Mouse (Mus musculus): ENCODE data around the gene Dyrk1b. TPM values are rescaled to one million over a fixed set of nuclear protein-coding genes. Genes with fewer than 3 reads are reported as not detected.
"Not testable (repeated sequence)": the region's sequence is repeated elsewhere in the genome, so short reads cannot be mapped to it uniquely, and the experiment has no call there.

Dyrk1b gene
- 12.2 and 13.5 TPM in 2 replicates for polyA plus RNA-seq (2014; fragmentation: Nextera tagmentation; extraction: Ambion mirVana)

GRCm38 (mm10) chr7:28179228-28179627 lies at the start of gene Dyrk1b:
TSS of gene Dyrk1b (plus strand) at chr7:28179469.
- H3K4me3 ChIP-seq (ENCODE audit: low read depth, low read length), result peak within 1 kb of the TSS; percentile 95
- peak within 1 kb of the TSS; percentile 92 for H3K27ac ChIP-seq (replicated peaks; ENCODE audit: low read depth, low read length)
- H3K36me3 ChIP-seq (ENCODE audit: control insufficient read depth, insufficient read depth, low read length), result peaks cover 70% of the 10 kb centered on the region
- H3K9me3 ChIP-seq (ENCODE audit: control insufficient read depth, low read length), result no peaks in the 10 kb centered on the region
- DNase-seq (ENCODE audit: low spot score), result peak; percentile 99
- WGBS, result 0% methylated on average over 25 of the region's 25 CpGs
- H3K4me1 ChIP-seq (ENCODE audit: control insufficient read depth, insufficient read depth, low read length), result peaks cover 6% of the 10 kb centered on the region; the same call in 1 of the 2 replicates
- no peaks in the 10 kb centered on the region for H3K27me3 ChIP-seq (replicated peaks; ENCODE audit: control insufficient read depth, insufficient read depth, low read length)
- ATAC-seq (ENCODE audit: low read depth), result peak; percentile 90
- peak within 1 kb of the TSS; percentile 81 for H3K4me2 ChIP-seq (ENCODE audit: low read depth, low read length)
- H3K9ac ChIP-seq (ENCODE audit: low read depth, low read length), result peak within 1 kb of the TSS; percentile 90

GRCm38 (mm10) chr7:28137613-28138012 lies 41.7 kb upstream of the Dyrk1b start:
- Histone ChIP-seq H3K9ac (ENCODE audit: low read depth, low read length) (no peak overlapping the region), H3K36me3 (ENCODE audit: control insufficient read depth, insufficient read depth, low read length) (no peaks in the 10 kb centered on the region), H3K9me3 (ENCODE audit: control insufficient read depth, low read length) (no peaks in the 10 kb centered on the region), H3K4me2 (ENCODE audit: low read depth, low read length) (no peak overlapping the region), H3K27ac (replicated peaks; ENCODE audit: low read depth, low read length) (no peak overlapping the region), H3K27me3 (replicated peaks; ENCODE audit: control insufficient read depth, insufficient read depth, low read length) (no peaks in the 10 kb centered on the region), H3K4me1 (ENCODE audit: control insufficient read depth, insufficient read depth, low read length) (no peaks in the 10 kb centered on the region), H3K4me3 (ENCODE audit: low read depth, low read length) (no peak overlapping the region)
- peak; percentile 27 for DNase-seq (ENCODE audit: low spot score)
- ATAC-seq (ENCODE audit: low read depth), result no peak
- 60% methylated on average over 5 of the region's 5 CpGs for WGBS

- H3K9me3 ChIP-seq (ENCODE audit: control insufficient read depth, low read length), result peaks cover 6% of the 10 kb centered on the region; the same call in 1 of the 2 replicates
- no peak overlapping the region for H3K27ac ChIP-seq (replicated peaks; ENCODE audit: low read depth, low read length)
- H3K36me3 ChIP-seq (ENCODE audit: control insufficient read depth, insufficient read depth, low read length), result no peaks in the 10 kb centered on the region
- no peak overlapping the region for H3K4me3 ChIP-seq (ENCODE audit: low read depth, low read length)
- no peaks in the 10 kb centered on the region for H3K27me3 ChIP-seq (replicated peaks; ENCODE audit: control insufficient read depth, insufficient read depth, low read length)
- H3K4me1 ChIP-seq (ENCODE audit: control insufficient read depth, insufficient read depth, low read length), result no peaks in the 10 kb centered on the region
- peak; percentile 33; the same call in 1 of the 2 replicates for ATAC-seq (ENCODE audit: low read depth)
- DNase-seq (ENCODE audit: low spot score), result peak; percentile 64
- no peak overlapping the region for H3K9ac ChIP-seq (ENCODE audit: low read depth, low read length)
- no peak overlapping the region for H3K4me2 ChIP-seq (ENCODE audit: low read depth, low read length)
- 15% methylated on average over 3 of the region's 3 CpGs for WGBS
Measured at GRCm38 (mm10) chr7:28148263-28148662, 31.0 kb upstream of the Dyrk1b start.

- Histone ChIP-seq H3K4me3 (ENCODE audit: low read depth, low read length) (no peak overlapping the region), H3K36me3 (ENCODE audit: control insufficient read depth, insufficient read depth, low read length) (no peaks in the 10 kb centered on the region), H3K9ac (ENCODE audit: low read depth, low read length) (no peak overlapping the region), H3K9me3 (ENCODE audit: control insufficient read depth, low read length) (no peaks in the 10 kb centered on the region), H3K4me2 (ENCODE audit: low read depth, low read length) (no peak overlapping the region), H3K27me3 (replicated peaks; ENCODE audit: control insufficient read depth, insufficient read depth, low read length) (no peaks in the 10 kb centered on the region), H3K27ac (replicated peaks; ENCODE audit: low read depth, low read length) (no peak overlapping the region), H3K4me1 (ENCODE audit: control insufficient read depth, insufficient read depth, low read length) (no peaks in the 10 kb centered on the region)
- 89% methylated on average over 1 of the region's 1 CpGs for WGBS
- ATAC-seq (ENCODE audit: low read depth) (no peak), DNase-seq (ENCODE audit: low spot score) (no peak)
Measured at GRCm38 (mm10) chr7:28149841-28150240, 29.4 kb upstream of the Dyrk1b start.

- H3K4me3 ChIP-seq (ENCODE audit: low read depth, low read length), result no peak overlapping the region
- DNase-seq (ENCODE audit: low spot score), result peak; percentile 34
- ATAC-seq (ENCODE audit: low read depth), result peak; percentile 63; the same call in 1 of the 2 replicates
- H3K4me1 ChIP-seq (ENCODE audit: control insufficient read depth, insufficient read depth, low read length), result no peaks in the 10 kb centered on the region
- H3K4me2 ChIP-seq (ENCODE audit: low read depth, low read length), result no peak overlapping the region
- H3K27ac ChIP-seq (replicated peaks; ENCODE audit: low read depth, low read length), result no peak overlapping the region
- no peaks in the 10 kb centered on the region for H3K9me3 ChIP-seq (ENCODE audit: control insufficient read depth, low read length)
- no peaks in the 10 kb centered on the region for H3K27me3 ChIP-seq (replicated peaks; ENCODE audit: control insufficient read depth, insufficient read depth, low read length)
- WGBS, result 9% methylated on average over 13 of the region's 13 CpGs
- H3K9ac ChIP-seq (ENCODE audit: low read depth, low read length), result no peak overlapping the region
- H3K36me3 ChIP-seq (ENCODE audit: control insufficient read depth, insufficient read depth, low read length), result no peaks in the 10 kb centered on the region
Measured at GRCm38 (mm10) chr7:28151584-28152221, 27.6 kb upstream of the Dyrk1b start.

- not testable (repeated sequence) for H3K27me3 ChIP-seq (replicated peaks; ENCODE audit: control insufficient read depth, insufficient read depth, low read length); H3K36me3 ChIP-seq (ENCODE audit: control insufficient read depth, insufficient read depth, low read length); ATAC-seq (ENCODE audit: low read depth); H3K4me2 ChIP-seq (ENCODE audit: low read depth, low read length); H3K27ac ChIP-seq (replicated peaks; ENCODE audit: low read depth, low read length); DNase-seq (ENCODE audit: low spot score); H3K9me3 ChIP-seq (ENCODE audit: control insufficient read depth, low read length); H3K9ac ChIP-seq (ENCODE audit: low read depth, low read length); H3K4me3 ChIP-seq (ENCODE audit: low read depth, low read length); H3K4me1 ChIP-seq (ENCODE audit: control insufficient read depth, insufficient read depth, low read length)
- WGBS, result 25% methylated on average over 5 of the region's 5 CpGs
Measured at GRCm38 (mm10) chr7:28153595-28153994, 25.7 kb upstream of the Dyrk1b start.

- Histone ChIP-seq H3K36me3 (ENCODE audit: control insufficient read depth, insufficient read depth, low read length) (no peaks in the 10 kb centered on the region), H3K27ac (replicated peaks; ENCODE audit: low read depth, low read length) (no peak overlapping the region), H3K27me3 (replicated peaks; ENCODE audit: control insufficient read depth, insufficient read depth, low read length) (no peaks in the 10 kb centered on the region), H3K9me3 (ENCODE audit: control insufficient read depth, low read length) (no peaks in the 10 kb centered on the region), H3K4me3 (ENCODE audit: low read depth, low read length) (no peak overlapping the region), H3K4me2 (ENCODE audit: low read depth, low read length) (no peak overlapping the region), H3K9ac (ENCODE audit: low read depth, low read length) (no peak overlapping the region), H3K4me1 (ENCODE audit: control insufficient read depth, insufficient read depth, low read length) (no peaks in the 10 kb centered on the region)
- DNase-seq (ENCODE audit: low spot score), result no peak
- WGBS, result 55% methylated on average over 6 of the region's 6 CpGs
- ATAC-seq (ENCODE audit: low read depth), result no peak
Measured at GRCm38 (mm10) chr7:28159292-28159691, 20.0 kb upstream of the Dyrk1b start.

GRCm38 (mm10) chr7:28159893-28160292 lies 19.4 kb upstream of the Dyrk1b start:
- H3K9ac ChIP-seq (ENCODE audit: low read depth, low read length), result no peak overlapping the region
- ATAC-seq (ENCODE audit: low read depth) (no peak), DNase-seq (ENCODE audit: low spot score) (no peak)
- no peak overlapping the region for H3K4me3 ChIP-seq (ENCODE audit: low read depth, low read length)
- no peaks in the 10 kb centered on the region for H3K27me3 ChIP-seq (replicated peaks; ENCODE audit: control insufficient read depth, insufficient read depth, low read length)
- H3K36me3 ChIP-seq (ENCODE audit: control insufficient read depth, insufficient read depth, low read length), result no peaks in the 10 kb centered on the region
- H3K9me3 ChIP-seq (ENCODE audit: control insufficient read depth, low read length), result no peaks in the 10 kb centered on the region
- H3K4me2 ChIP-seq (ENCODE audit: low read depth, low read length), result no peak overlapping the region
- no peaks in the 10 kb centered on the region for H3K4me1 ChIP-seq (ENCODE audit: control insufficient read depth, insufficient read depth, low read length)
- H3K27ac ChIP-seq (replicated peaks; ENCODE audit: low read depth, low read length), result no peak overlapping the region
- WGBS, result 88% methylated on average over 3 of the region's 3 CpGs

- Histone ChIP-seq H3K4me3 (ENCODE audit: low read depth, low read length) (no peak overlapping the region), H3K27me3 (replicated peaks; ENCODE audit: control insufficient read depth, insufficient read depth, low read length) (no peaks in the 10 kb centered on the region), H3K9ac (ENCODE audit: low read depth, low read length) (no peak overlapping the region), H3K9me3 (ENCODE audit: control insufficient read depth, low read length) (0 out of 2 replicates have a peak, but pooled peaks cover 6% of the 10 kb centered on the region), H3K4me2 (ENCODE audit: low read depth, low read length) (no peak overlapping the region), H3K27ac (replicated peaks; ENCODE audit: low read depth, low read length) (no peak overlapping the region), H3K36me3 (ENCODE audit: control insufficient read depth, insufficient read depth, low read length) (no peaks in the 10 kb centered on the region), H3K4me1 (ENCODE audit: control insufficient read depth, insufficient read depth, low read length) (no peaks in the 10 kb centered on the region)
- no peak for ATAC-seq (ENCODE audit: low read depth)
- 54% methylated on average over 9 of the region's 9 CpGs for WGBS
- DNase-seq (ENCODE audit: low spot score), result no peak
Measured at GRCm38 (mm10) chr7:28161163-28161749, 18.0 kb upstream of the Dyrk1b start.
